Mouse (Mus musculus): ENCODE measurements around the gene Mesp1. TPM values are rescaled to one million over a fixed set of nuclear protein-coding genes. Genes with fewer than 3 reads are reported as not detected.

The Mesp1 gene
- polyA plus RNA-seq (2016; fragmentation: Nextera tagmentation; extraction: Ambion mirVana): 0.12 TPM in 1 of 2 replicates, not detected in the other

- Histone ChIP-seq H3K27ac (peak within 1 kb of the TSS; percentile 30), H3K9me3 (no peaks in the 10 kb centered on the region), H3K36me3 (no peaks in the 10 kb centered on the region), H3K4me1 (replicated peaks) (peaks cover 44% of the 10 kb centered on the region), H3K4me3 (peak within 1 kb of the TSS; percentile 46), H3K27me3 (ENCODE audit: insufficient read depth, poor library complexity, severe bottlenecking) (peaks cover 89% of the 10 kb centered on the region)
- no peak for DNase-seq (ENCODE audit: low spot score)
- 74% methylated on average over 6 of the region's 6 CpGs for WGBS
Observed at GRCm38 (mm10) chr7:79793688-79794087, at the start of gene Mesp1. TSS of gene Mesp1 (minus strand) at chr7:79793788.

GRCm38 (mm10) chr7:79842163-79842562, 48.6 kb upstream of the Mesp1 start:
- Histone ChIP-seq H3K4me1 (replicated peaks) (peaks cover 11% of the 10 kb centered on the region; the same call in 1 of the 2 replicates), H3K4me3 (no peak overlapping the region), H3K9me3 (no peaks in the 10 kb centered on the region), H3K36me3 (no peaks in the 10 kb centered on the region), H3K27me3 (ENCODE audit: insufficient read depth, poor library complexity, severe bottlenecking) (peaks cover 16% of the 10 kb centered on the region), H3K27ac (no peak overlapping the region)
- DNase-seq (ENCODE audit: low spot score): no peak
- WGBS: 70% methylated on average over 7 of the region's 7 CpGs

GRCm38 (mm10) chr7:79837247-79837646, 43.7 kb upstream of the Mesp1 start:
- 76% methylated on average over 2 of the region's 2 CpGs for WGBS
- Histone ChIP-seq H3K27me3 (ENCODE audit: insufficient read depth, poor library complexity, severe bottlenecking) (no peaks in the 10 kb centered on the region), H3K4me1 (replicated peaks) (0 out of 2 replicates have a peak, but pooled peaks cover under 1% of the 10 kb centered on the region), H3K4me3 (no peak overlapping the region), H3K9me3 (no peaks in the 10 kb centered on the region), H3K27ac (no peak overlapping the region), H3K36me3 (no peaks in the 10 kb centered on the region)
- DNase-seq (ENCODE audit: low spot score): no peak

- DNase-seq (ENCODE audit: low spot score): no peak
- 96% methylated on average over 6 of the region's 6 CpGs for WGBS
- H3K4me3 ChIP-seq: no peak overlapping the region
- no peaks in the 10 kb centered on the region for H3K27me3 ChIP-seq (ENCODE audit: insufficient read depth, poor library complexity, severe bottlenecking)
- H3K9me3 ChIP-seq: no peaks in the 10 kb centered on the region
- no peak overlapping the region for H3K27ac ChIP-seq
- H3K36me3 ChIP-seq: no peaks in the 10 kb centered on the region
- no peaks in the 10 kb centered on the region for H3K4me1 ChIP-seq (replicated peaks)
Observed at GRCm38 (mm10) chr7:79835196-79835595, 41.6 kb upstream of the Mesp1 start.

- Histone ChIP-seq H3K4me3 (no peak overlapping the region), H3K4me1 (replicated peaks) (no peaks in the 10 kb centered on the region), H3K27ac (no peak overlapping the region), H3K36me3 (no peaks in the 10 kb centered on the region), H3K9me3 (no peaks in the 10 kb centered on the region), H3K27me3 (ENCODE audit: insufficient read depth, poor library complexity, severe bottlenecking) (no peaks in the 10 kb centered on the region)
- no peak for DNase-seq (ENCODE audit: low spot score)
Observed at GRCm38 (mm10) chr7:79832980-79833379, 39.4 kb upstream of the Mesp1 start.

GRCm38 (mm10) chr7:79831585-79831984, 38.0 kb upstream of the Mesp1 start:
- H3K4me3 ChIP-seq: no peak overlapping the region
- no peak for DNase-seq (ENCODE audit: low spot score)
- H3K4me1 ChIP-seq (replicated peaks): no peaks in the 10 kb centered on the region
- H3K27me3 ChIP-seq (ENCODE audit: insufficient read depth, poor library complexity, severe bottlenecking): no peaks in the 10 kb centered on the region
- H3K9me3 ChIP-seq: no peaks in the 10 kb centered on the region
- H3K36me3 ChIP-seq: no peaks in the 10 kb centered on the region
- 83% methylated on average over 6 of the region's 6 CpGs for WGBS
- no peak overlapping the region for H3K27ac ChIP-seq

GRCm38 (mm10) chr7:79831145-79831544, 37.6 kb upstream of the Mesp1 start:
- H3K27me3 ChIP-seq (ENCODE audit: insufficient read depth, poor library complexity, severe bottlenecking): no peaks in the 10 kb centered on the region
- no peaks in the 10 kb centered on the region for H3K36me3 ChIP-seq
- 84% methylated on average over 6 of the region's 6 CpGs for WGBS
- DNase-seq (ENCODE audit: low spot score): no peak
- H3K4me1 ChIP-seq (replicated peaks): no peaks in the 10 kb centered on the region
- no peak overlapping the region for H3K4me3 ChIP-seq
- no peak overlapping the region for H3K27ac ChIP-seq
- H3K9me3 ChIP-seq: no peaks in the 10 kb centered on the region

GRCm38 (mm10) chr7:79828341-79828740, 34.8 kb upstream of the Mesp1 start:
- no peaks in the 10 kb centered on the region for H3K4me1 ChIP-seq (replicated peaks)
- DNase-seq (ENCODE audit: low spot score): no peak
- H3K27ac ChIP-seq: no peak overlapping the region
- 82% methylated on average over 3 of the region's 3 CpGs for WGBS
- no peaks in the 10 kb centered on the region for H3K27me3 ChIP-seq (ENCODE audit: insufficient read depth, poor library complexity, severe bottlenecking)
- H3K9me3 ChIP-seq: no peaks in the 10 kb centered on the region; the same call in 1 of the 2 replicates
- no peaks in the 10 kb centered on the region for H3K36me3 ChIP-seq
- no peak overlapping the region for H3K4me3 ChIP-seq

GRCm38 (mm10) chr7:79822092-79822695, 28.6 kb upstream of the Mesp1 start:
- H3K4me1 ChIP-seq (replicated peaks): peaks cover 21% of the 10 kb centered on the region
- 84% methylated on average over 12 of the region's 12 CpGs for WGBS
- H3K4me3 ChIP-seq: no peak overlapping the region
- DNase-seq (ENCODE audit: low spot score): no peak
- H3K27me3 ChIP-seq (ENCODE audit: insufficient read depth, poor library complexity, severe bottlenecking): peaks cover 38% of the 10 kb centered on the region
- H3K9me3 ChIP-seq: no peaks in the 10 kb centered on the region; the same call in 1 of the 2 replicates
- H3K36me3 ChIP-seq: no peaks in the 10 kb centered on the region
- no peak overlapping the region for H3K27ac ChIP-seq

GRCm38 (mm10) chr7:79819996-79820395, 26.4 kb upstream of the Mesp1 start:
- Histone ChIP-seq H3K9me3 (no peaks in the 10 kb centered on the region; the same call in 1 of the 2 replicates), H3K27ac (no peak overlapping the region), H3K4me3 (no peak overlapping the region), H3K4me1 (replicated peaks) (peaks cover 21% of the 10 kb centered on the region), H3K27me3 (ENCODE audit: insufficient read depth, poor library complexity, severe bottlenecking) (peaks cover 45% of the 10 kb centered on the region), H3K36me3 (no peaks in the 10 kb centered on the region)
- DNase-seq (ENCODE audit: low spot score): no peak
- WGBS: 48% methylated on average over 11 of the region's 11 CpGs

GRCm38 (mm10) chr7:79819515-79819914, 25.9 kb upstream of the Mesp1 start:
- no peaks in the 10 kb centered on the region; the same call in 1 of the 2 replicates for H3K9me3 ChIP-seq
- peaks cover 45% of the 10 kb centered on the region for H3K27me3 ChIP-seq (ENCODE audit: insufficient read depth, poor library complexity, severe bottlenecking)
- peaks cover 21% of the 10 kb centered on the region for H3K4me1 ChIP-seq (replicated peaks)
- no peak overlapping the region for H3K27ac ChIP-seq
- 41% methylated on average over 4 of the region's 4 CpGs for WGBS
- no peak overlapping the region for H3K4me3 ChIP-seq
- H3K36me3 ChIP-seq: no peaks in the 10 kb centered on the region
- no peak for DNase-seq (ENCODE audit: low spot score)

- Histone ChIP-seq H3K36me3 (no peaks in the 10 kb centered on the region), H3K9me3 (no peaks in the 10 kb centered on the region), H3K4me3 (no peak overlapping the region), H3K4me1 (replicated peaks) (peaks cover 21% of the 10 kb centered on the region), H3K27ac (no peak overlapping the region), H3K27me3 (ENCODE audit: insufficient read depth, poor library complexity, severe bottlenecking) (peaks cover 45% of the 10 kb centered on the region)
- 6% methylated on average over 6 of the region's 6 CpGs for WGBS
- no peak for DNase-seq (ENCODE audit: low spot score)
Observed at GRCm38 (mm10) chr7:79818321-79818720, 24.7 kb upstream of the Mesp1 start.

GRCm38 (mm10) chr7:79813409-79813808, 19.8 kb upstream of the Mesp1 start:
- no peak for DNase-seq (ENCODE audit: low spot score)
- H3K9me3 ChIP-seq: no peaks in the 10 kb centered on the region
- no peaks in the 10 kb centered on the region for H3K36me3 ChIP-seq
- H3K4me1 ChIP-seq (replicated peaks): peaks cover 15% of the 10 kb centered on the region
- 88% methylated on average over 1 of the region's 1 CpGs for WGBS
- H3K4me3 ChIP-seq: no peak overlapping the region
- peaks cover 56% of the 10 kb centered on the region for H3K27me3 ChIP-seq (ENCODE audit: insufficient read depth, poor library complexity, severe bottlenecking)
- H3K27ac ChIP-seq: no peak overlapping the region
